Mouse (Mus musculus) embryonic stem cell, embryonic (primary cell): ENCODE data around the gene Tent5a.

ENCODE experiments used
- CTCF ChIA-PET, 4 experiments: fragments of 300-600 bp in 2 of 4; fragments of 350-600 bp in 2 of 4; sonication (Branson Sonifier 250); formaldehyde crosslinking; loops; one replicate each; lab custom pipeline; 2022; ENCODE audit warnings: inconsistent platforms in 2 of 4; lab: Charles Lee
- POLR2A ChIA-PET, 4 experiments: fragments of 300-600 bp in 2 of 4; fragments of 350-600 bp in 2 of 4; sonication (Branson Sonifier 250); formaldehyde crosslinking; loops; one replicate each; lab custom pipeline; 2022; ENCODE audit warnings: antibody characterized with exemption in 4 of 4, inconsistent platforms in 1 of 4; lab: Charles Lee

Gene Tent5a

GRCm38 (mm10) chr9:85327242-85328211 is at the start of gene Tent5a:
Gene Tent5a, minus strand, starts transcription at chr9:85327348.
- ChIA-PET POLR2A (interaction anchor here in 2 of 4 experiments (0.6 kb wide), 2 partner anchors 220 to 759 kb away, joined by 3 to 8 read pairs; no protein-coding TSS in a partner anchor), CTCF (interaction anchor here (0.6 to 2.5 kb wide), 13 partner anchors 10 to 1371 kb away, joined by 3 to 19 read pairs (median 3); no protein-coding TSS in a partner anchor)

DNA sequence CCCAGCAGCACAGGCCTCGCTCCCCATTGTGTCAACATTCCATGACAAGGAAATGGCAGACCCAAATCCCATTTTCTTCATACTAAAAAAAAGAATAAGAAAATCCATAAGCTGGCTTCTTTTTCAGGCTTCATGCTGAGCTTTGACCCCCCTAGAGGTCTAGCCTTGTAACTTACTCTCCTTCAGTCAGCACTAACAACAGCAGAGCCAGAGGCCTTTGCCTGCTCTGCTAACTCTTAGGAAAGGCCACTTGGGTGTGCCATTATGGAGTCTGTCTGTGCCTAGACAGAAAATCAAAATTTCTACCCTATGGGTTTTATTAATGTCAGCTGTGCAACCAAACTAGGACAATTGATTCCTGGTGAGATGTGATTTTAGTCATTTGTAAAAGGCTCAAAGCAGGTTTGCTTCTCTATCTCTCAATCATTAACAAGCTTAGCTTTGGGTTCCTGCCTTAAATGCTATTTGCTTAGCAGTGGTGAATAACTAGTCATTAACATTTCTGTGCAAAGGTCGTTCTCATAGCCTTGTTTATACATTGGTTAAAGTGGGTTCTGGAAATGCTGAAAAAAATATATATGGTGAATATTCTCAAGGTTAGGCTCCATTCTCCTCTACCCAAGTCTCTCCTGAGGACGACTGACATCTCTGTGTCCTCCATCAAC is 49.6 kb upstream of the Tent5a start:
- ChIA-PET CTCF (no interaction called here), POLR2A (interaction anchor here in 1 of 4 experiments (0.6 kb wide), 1 partner anchor 610 kb away, joined by 7 read pairs; no protein-coding TSS in a partner anchor)

DNA sequence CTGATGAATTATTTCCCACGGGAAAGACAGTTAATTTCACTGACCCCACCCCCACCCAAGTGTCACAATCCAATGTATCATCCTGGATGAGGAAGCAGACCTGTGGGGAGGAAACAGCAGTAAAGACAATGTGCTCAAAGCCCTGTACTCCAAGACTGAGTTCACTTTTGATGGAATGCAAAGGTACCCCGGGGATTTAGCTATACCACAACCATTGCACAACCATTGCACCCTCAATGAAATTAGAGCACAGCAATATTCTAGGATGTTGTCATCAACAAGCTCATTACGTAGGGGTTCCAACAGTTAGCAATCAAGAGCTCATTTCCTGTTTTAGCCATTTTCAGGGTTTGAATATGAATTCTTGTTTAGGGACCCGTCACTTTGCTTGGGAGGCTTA is 48.0 kb upstream of the Tent5a start:
- ChIA-PET POLR2A (interaction anchor here in 1 of 4 experiments (0.6 kb wide), 1 partner anchor 21 kb away, joined by 3 read pairs; no protein-coding TSS in a partner anchor), CTCF (no interaction called here)

GRCm38 (mm10) chr9:85372034-85372433 is 44.9 kb upstream of the Tent5a start:
- CTCF ChIA-PET: no interaction called here
- POLR2A ChIA-PET: no interaction called here

GRCm38 (mm10) chr9:85369512-85369911 is 42.4 kb upstream of the Tent5a start:
- POLR2A ChIA-PET: no interaction called here
- CTCF ChIA-PET: no interaction called here

- POLR2A ChIA-PET: no interaction called here
- CTCF ChIA-PET: interaction anchor here in 1 of 4 experiments (0.7 kb wide), 1 partner anchor 1430 kb away, joined by 3 read pairs; no protein-coding TSS in a partner anchor
These were observed 30.2 kb upstream of the Tent5a start for GRCm38 (mm10) chr9:85357154-85357860.

DNA sequence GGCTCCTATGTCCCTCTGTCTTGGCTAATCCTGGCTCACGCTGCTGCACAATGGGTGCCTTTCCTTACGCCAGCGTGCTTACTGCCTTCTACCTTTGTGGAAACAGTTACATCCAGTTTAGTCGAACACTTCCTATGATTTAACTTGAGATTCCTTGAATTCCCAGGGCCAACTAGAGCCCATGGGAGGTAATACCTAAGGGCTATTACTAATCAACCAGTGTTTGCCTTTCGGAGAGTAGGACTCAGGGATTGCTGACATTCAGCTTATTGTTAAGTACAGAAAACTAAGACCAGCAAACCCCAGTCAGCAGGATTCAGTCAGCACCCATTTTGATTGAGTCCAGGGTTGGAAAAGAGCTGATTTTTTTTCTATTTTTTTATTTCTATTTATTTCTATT is 28.4 kb upstream of the Tent5a start:
- POLR2A ChIA-PET: no interaction called here
- CTCF ChIA-PET: no interaction called here

DNA sequence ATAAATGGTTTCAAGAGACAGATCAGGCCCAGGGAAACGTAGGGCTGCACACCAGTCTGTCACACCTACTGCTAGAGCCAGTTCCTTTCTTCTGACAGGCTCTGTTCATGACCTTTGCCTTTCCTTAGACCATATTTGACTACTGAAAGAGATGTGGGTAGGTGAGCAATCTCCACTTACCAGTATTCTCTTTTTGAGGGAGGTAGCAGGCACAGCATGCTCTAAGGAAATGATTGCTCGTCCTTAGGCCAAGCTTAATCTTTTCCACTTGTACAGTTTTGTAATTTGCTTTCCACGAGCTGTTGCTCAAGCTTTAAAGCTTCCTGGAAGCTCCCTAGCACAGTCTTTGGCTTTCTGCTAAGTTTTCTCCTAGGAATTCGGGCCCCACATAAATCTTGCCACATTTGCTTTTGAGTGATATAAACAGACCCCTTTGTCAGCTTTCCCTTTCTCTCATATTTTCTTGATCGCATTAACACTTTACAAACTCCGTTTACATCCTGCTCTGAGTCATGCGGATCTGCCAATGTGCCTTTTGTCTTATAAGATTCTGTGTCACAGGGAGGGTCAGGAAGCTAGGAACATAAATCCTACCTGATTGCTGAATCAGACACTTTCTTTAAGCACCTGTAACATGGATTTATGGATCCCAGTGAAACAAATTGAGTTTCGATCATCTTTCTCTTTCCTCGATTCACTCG is 20.8 kb upstream of the Tent5a start:
- ChIA-PET POLR2A (no interaction called here), CTCF (interaction anchor here in 1 of 4 experiments (0.6 kb wide), 1 partner anchor 168 kb away, joined by 3 read pairs; no protein-coding TSS in a partner anchor)

DNA sequence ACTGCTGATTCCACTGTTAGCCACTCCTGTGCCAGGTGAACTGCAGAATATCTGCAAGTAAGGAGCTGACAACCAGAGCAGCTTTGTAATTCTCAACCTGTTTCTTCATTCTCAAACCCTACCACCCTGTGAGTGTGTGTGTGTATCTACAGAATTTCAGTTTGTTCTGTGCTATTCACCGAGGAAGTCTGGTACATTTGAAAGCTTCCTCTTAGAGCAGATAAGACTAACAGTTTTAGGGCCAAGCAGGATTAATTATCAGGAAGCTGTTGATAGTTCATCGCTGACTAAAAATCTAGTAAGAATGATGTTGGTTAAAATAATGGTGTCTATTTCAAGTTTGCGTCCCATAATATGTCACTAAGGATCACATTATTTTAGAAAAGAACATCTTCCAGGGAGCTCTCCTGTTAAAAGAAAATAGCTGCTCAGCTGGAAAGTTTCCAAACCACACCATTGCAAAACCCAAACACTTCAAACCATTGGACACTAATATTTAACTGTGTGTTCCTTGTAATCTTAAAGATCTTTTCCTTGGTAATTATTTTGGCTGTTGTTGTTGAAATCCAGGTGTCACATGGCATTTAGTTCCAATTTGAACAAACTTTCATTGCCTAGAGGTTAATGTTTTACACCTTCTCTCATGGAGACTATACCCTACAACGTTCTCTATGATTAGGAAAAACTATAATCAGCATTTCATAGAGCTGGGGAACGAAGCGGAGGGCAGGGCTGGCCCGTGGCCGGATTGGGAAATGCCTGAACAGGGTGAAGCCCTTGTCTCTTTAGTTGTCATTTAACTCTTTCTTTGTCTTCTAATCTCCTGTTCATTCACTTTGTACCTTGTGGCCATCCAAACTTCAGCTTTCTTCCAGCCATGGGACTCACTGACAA is 16.0 kb upstream of the Tent5a start:
- ChIA-PET POLR2A (no interaction called here), CTCF (interaction anchor here in 1 of 4 experiments (0.6 to 1.2 kb wide), 3 partner anchors 14 to 146 kb away, joined by 3 read pairs; no protein-coding TSS in a partner anchor)

DNA sequence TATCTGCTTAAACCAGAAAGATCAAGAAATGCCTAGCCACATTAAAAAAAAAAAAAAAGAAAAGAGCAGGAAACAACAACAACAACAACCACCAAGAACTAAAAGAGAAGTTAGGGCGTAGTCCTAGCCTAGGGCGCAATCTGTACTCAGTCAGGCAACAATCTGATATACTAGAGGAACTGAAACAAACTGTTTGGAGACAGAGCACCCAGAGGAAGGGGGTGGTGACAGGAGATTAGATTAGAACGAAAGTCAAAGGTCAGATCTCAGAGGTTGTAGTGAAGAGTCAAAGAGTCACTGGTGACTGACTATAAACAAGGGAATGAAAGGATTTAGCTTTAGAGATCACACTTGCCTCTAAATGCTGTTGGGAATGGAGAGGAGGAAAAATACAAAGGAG is 13.2 kb upstream of the Tent5a start:
- ChIA-PET POLR2A (no interaction called here), CTCF (no interaction called here)

DNA sequence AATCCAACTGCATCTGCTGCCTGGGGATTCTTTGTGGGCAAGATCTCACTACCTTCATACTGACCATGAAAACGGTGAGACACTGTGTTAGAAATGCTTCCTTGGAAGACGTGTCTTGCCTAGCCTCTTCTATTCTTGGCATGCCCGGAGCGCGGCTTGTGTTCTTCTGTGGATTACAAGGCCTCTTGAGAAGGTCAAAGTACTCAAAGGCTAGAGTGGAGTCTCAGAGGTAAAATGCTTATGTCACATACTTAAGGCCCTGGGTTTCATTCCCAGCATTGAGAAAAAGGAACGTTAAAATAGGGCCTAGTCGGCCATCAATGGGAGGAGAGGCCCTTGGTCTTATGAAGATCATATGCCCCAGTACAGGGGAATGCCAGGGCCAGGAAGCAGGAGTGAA is 8.9 kb upstream of the Tent5a start:
- POLR2A ChIA-PET: no interaction called here
- CTCF ChIA-PET: no interaction called here

DNA sequence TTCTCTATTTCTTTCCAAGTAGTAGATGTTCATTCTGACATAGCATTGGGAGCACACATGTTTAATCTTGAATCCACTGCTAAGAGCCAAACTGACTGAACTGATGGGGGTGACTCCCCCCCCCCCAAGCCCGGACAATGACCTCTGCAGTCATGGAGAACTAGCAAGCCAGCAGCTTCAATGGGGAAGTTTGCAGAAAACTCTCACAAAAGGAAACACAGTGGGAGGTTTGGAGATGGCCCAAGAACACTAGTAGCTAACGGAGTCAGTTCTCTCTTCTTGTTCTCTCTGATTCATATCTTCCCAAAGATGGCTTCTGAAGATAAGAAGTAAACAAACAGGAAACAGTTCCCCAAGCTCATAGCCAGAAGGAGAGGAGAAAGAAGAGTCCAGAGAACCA is 4.4 kb upstream of the Tent5a start:
- POLR2A ChIA-PET: interaction anchor here in 1 of 4 experiments (0.6 kb wide), 1 partner anchor 1294 kb away, joined by 4 read pairs; no protein-coding TSS in a partner anchor

GRCm38 (mm10) chr9:85328259-85328658 is 1.1 kb upstream of the Tent5a start:
- CTCF ChIA-PET: interaction anchor here (0.6 to 2.5 kb wide), 13 partner anchors 9 to 1372 kb away, joined by 3 to 19 read pairs (median 3); no protein-coding TSS in a partner anchor
- POLR2A ChIA-PET: interaction anchor here in 1 of 4 experiments (0.6 to 0.7 kb wide), 2 partner anchors 220 to 629 kb away, joined by 3 to 4 read pairs; no protein-coding TSS in a partner anchor

More for the DNA sequence above, 4.4 kb upstream of the Tent5a start:
- CTCF ChIA-PET: interaction anchor here in 1 of 4 experiments (0.7 kb wide), 1 partner anchor 1081 kb away, joined by 4 read pairs; no protein-coding TSS in a partner anchor

GRCm38 (mm10) chr9:85326292-85327241 is 581 bp downstream of the Tent5a start:
- CTCF ChIA-PET: interaction anchor here in 3 of 4 experiments (0.5 to 1.3 kb wide), 3 partner anchors 363 to 1073 kb away, joined by 3 to 4 read pairs (median 3); no protein-coding TSS in a partner anchor
- POLR2A ChIA-PET: no interaction called here

DNA sequence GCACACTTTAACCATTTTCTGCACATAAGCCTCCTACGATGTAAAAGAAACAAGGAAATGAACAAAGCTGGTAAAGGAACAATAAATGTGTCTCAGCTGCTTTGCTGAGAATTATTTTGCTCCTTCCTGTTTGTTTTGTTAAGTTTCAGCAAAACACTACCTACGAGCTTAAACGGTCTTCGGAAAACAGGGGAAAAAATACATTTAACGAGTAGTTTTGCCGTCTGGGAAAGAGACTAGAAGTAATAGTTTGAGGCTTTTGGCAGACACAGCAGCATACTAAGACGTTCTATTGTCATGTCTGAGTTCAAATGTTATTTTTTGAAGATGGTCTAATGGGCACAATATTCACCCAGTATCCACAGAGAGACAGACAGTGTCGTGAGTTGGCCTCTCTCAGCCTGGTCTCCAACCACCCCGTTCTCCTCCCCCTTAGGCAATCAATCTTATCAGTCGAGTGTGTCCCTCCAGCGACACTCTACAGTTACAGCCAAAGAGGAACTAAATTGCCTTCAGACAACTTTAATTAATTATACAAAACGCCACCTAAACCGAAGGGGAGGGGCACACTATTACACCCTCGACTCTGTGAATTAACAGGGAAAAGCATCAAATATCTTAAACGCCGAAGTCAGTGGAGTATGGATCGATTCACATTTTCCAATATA is 1.8 kb downstream of the Tent5a start:
- POLR2A ChIA-PET: no interaction called here
- CTCF ChIA-PET: no interaction called here
